Mouse (Mus musculus) ES-E14 (cell line): ENCODE results near the gene Otud7a.

Experiments
- CHD2 ChIP-seq: IDR thresholded peaks from 2 replicates; pipeline ENCODE4 v1.6.1; 2014; ENCODE audit warnings: mild to moderate bottlenecking, low read depth, low read length, inconsistent platforms
- MAFK ChIP-seq: IDR thresholded peaks from 2 replicates; pipeline ENCODE4 v1.6.1; 2014; ENCODE audit warnings: mild to moderate bottlenecking, low read depth, low read length, inconsistent platforms; ENCODE audit not compliant: insufficient read depth

- TF ChIP-seq CHD2 (no peak), MAFK (no peak)
Measured at GRCm38 (mm10) chr7:63590305-63590704, 145.8 kb downstream of the Otud7a start.
